Mouse (Mus musculus) cortical plate, adult 2 months (tissue): ENCODE measurements around the gene Klf5. TPM values are rescaled to one million over a fixed set of nuclear protein-coding genes. Genes with fewer than 3 reads are reported as not detected.

Experiments used
- H3K27ac ChIP-seq: fragments of 200-500 bp; 2 replicates; pipeline ENCODE4 v1.5.1; 2012; ENCODE audit warnings: low read length, control low read depth, inconsistent platforms; ENCODE audit not compliant: insufficient read depth
- H3K4me1 ChIP-seq: fragments of 200-500 bp; 2 replicates; pipeline ENCODE4 v1.6.1; 2011; ENCODE audit warnings: low read length; ENCODE audit not compliant: control insufficient read depth, insufficient read depth
- H3K4me3 ChIP-seq: fragments of 200-500 bp; 2 replicates; pipeline ENCODE4 v1.5.1; 2011; ENCODE audit warnings: mild to moderate bottlenecking, low read length, control low read depth; ENCODE audit not compliant: insufficient read depth
- CTCF ChIP-seq: fragments of 200-500 bp; IDR thresholded peaks from 2 replicates; pipeline ENCODE4 v1.5.1; 2011; ENCODE audit warnings: mild to moderate bottlenecking, control low read depth, low read length; ENCODE audit not compliant: insufficient read depth; ENCODE audit errors: extremely low read depth
- POLR2A ChIP-seq: fragments of 200-500 bp; IDR thresholded peaks from 2 replicates; pipeline ENCODE4 v1.6.1; 2011; ENCODE audit warnings: mild to moderate bottlenecking, low read length, control low read depth; ENCODE audit not compliant: insufficient read depth; ENCODE audit errors: extremely low read depth
- polyA plus RNA-seq: library from polyadenylated mRNA; depleted of rRNA; stranded (reverse); fragments of >200 nt; gene quantifications from 2 replicates; pipeline ENCODE4 v1.2.3, GENCODE M21; 2012

Gene Klf5
- polyA plus RNA-seq, 1 experiment, result 8.9 TPM

DNA sequence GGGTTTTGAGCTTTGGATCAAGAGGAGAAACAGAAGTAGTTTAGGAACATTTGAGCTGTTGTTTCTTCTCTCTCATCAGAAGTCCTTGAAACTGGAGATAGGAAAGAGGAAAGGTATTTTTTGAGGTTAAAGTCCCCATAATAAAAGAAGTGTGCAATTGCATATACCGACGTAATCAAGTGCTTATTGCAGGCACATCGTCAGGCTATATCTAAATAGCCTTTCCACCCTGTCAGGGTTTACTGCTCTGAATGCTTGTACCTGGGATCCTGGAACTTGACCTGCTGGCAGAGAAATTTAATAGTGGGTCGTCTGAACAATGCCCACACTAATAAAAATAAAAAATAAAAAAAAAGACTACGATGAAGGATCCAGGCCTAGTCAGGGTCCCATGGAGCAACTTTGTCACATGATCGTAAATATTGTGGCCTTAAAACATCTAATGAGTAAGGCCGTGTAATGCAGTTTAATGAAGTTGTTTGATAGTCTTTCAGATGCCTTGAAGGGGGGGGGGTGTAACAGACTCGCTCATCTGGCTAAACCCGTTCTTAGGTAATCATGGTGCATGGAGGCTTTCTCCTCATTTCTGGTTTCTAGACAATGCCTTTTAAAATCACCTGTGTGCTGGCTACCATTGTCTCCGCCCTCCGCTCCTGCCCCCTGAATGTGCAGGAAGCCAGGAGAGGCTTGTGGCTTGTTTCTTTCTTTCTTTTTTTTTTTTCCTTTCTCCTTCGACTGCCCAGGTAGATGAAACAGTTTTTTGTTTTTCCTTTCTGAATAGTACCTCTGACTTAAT lies 6.7 kb downstream of the Klf5 start:
- TF ChIP-seq CTCF, result no peak
- no peak for TF ChIP-seq POLR2A
- Histone ChIP-seq H3K4me1 (no peaks in the 10 kb centered on the region; the same call in 1 of the 2 replicates), H3K27ac (no peak overlapping the region), H3K4me3 (no peak overlapping the region)

DNA sequence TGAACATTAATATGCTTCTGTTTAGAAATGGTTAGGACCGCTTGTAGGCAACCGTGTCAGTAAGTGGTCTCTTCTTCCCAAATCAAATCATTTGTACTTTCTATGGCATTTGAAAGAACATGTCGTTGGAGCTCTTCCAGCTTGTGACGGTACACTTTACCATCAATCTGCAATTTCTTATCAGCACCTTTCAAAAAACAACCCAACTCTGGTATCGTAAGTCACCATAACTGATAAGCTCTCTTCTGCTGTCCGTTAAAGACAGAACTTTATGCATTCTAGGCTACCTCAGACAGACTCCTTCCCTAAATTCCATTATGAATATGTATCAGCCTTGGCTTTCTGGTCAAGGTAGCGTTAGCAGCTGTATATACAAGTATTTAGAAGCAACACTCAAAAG lies 7.9 kb downstream of the Klf5 start:
- no peaks in the 10 kb centered on the region; the same call in 1 of the 2 replicates for H3K4me1 ChIP-seq
- no peak overlapping the region for H3K4me3 ChIP-seq
- H3K27ac ChIP-seq, result no peak overlapping the region
- no peak for TF ChIP-seq CTCF
- no peak for TF ChIP-seq POLR2A

- Histone ChIP-seq H3K27ac (no peak overlapping the region), H3K4me3 (no peak overlapping the region), H3K4me1 (no peaks in the 10 kb centered on the region; the same call in 1 of the 2 replicates)
- TF ChIP-seq POLR2A (no peak), CTCF (no peak)
These were observed 11.1 kb downstream of the Klf5 start for GRCm38 (mm10) chr14:99309606-99310005.

DNA sequence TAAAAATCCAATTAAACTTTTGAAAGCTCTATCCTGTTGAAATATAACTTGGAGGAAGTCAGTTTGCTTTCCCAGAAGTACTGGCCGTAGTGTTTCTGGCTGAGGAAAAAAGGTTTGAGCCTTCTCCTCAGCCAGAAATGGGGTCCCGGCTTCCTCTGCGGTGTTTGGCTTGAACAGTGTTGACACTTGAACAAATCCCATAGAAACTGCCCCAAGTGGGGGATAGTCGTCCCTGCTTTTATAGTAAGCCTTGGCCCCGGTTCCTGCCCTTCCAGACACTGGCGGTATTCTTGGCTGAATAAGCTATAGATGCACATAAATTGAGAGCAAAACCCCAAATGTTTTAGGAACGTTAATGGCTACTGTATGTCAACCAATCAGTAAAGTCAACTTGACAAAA lies 11.9 kb downstream of the Klf5 start:
- Histone ChIP-seq H3K4me3 (no peak overlapping the region), H3K4me1 (no peaks in the 10 kb centered on the region; the same call in 1 of the 2 replicates), H3K27ac (no peak overlapping the region)
- TF ChIP-seq POLR2A (no peak), CTCF (no peak)

DNA sequence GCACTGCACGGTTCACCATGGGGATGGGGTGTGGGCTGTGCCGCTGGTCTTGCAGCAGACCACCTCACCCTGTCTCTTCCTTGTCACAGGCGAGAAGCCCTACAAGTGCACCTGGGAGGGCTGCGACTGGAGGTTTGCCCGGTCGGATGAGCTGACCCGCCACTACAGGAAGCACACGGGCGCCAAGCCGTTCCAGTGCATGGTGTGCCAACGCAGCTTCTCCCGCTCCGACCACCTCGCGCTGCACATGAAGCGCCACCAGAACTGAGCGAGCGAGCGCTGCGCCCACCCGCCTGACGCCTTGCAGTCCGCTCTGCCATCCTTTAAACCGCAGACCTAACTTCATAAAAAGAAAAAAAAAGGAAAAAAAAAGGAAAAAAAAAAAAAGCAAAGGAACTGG lies 14.6 kb downstream of the Klf5 start:
- Histone ChIP-seq H3K27ac (no peak overlapping the region), H3K4me3 (no peak overlapping the region), H3K4me1 (no peaks in the 10 kb centered on the region)
- TF ChIP-seq POLR2A (no peak), CTCF (no peak)

DNA sequence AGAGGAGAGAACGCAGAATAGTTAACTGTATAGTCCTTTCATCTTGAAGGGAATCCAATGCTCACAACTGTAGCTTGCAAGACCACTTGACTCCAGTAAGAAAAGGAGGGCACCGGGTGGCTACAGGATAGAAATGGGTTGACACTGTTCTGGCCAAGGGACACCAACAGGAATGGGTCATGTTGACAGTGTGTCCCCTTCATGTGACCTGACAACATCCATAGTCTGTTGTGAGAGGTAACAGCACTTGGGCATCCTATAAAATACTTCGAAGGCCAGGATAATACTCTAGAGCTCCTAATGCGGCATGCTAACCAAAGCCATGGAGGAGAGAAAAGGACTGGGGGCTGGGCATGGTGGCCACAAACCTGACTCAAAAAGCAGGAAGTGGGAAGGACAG lies 17.8 kb downstream of the Klf5 start:
- TF ChIP-seq CTCF, result no peak
- no peak for TF ChIP-seq POLR2A
- H3K27ac ChIP-seq, result no peak overlapping the region
- no peak overlapping the region for H3K4me3 ChIP-seq
- no peaks in the 10 kb centered on the region for H3K4me1 ChIP-seq

DNA sequence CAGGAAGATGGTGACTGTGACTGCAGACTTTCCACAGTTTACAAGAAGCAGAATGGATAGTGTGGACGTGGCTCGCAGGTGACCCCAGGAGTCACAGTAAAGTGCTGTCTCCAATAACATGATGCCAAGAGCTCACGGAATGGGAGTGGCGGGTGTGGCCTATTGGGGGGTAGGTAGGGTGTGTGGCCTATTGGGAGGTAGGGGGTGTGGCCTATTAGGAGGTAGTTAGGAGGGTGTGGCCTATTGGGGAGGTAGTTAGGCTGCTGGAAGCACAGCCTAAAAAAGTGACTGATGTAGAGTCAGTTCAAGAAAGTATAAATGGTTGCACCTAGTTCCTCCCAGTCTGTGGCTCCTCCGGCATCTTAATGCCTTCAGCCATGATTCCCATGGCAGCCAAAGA lies 22.2 kb downstream of the Klf5 start:
- no peak overlapping the region for H3K4me3 ChIP-seq
- H3K27ac ChIP-seq, result no peak overlapping the region
- no peaks in the 10 kb centered on the region for H3K4me1 ChIP-seq
- no peak for TF ChIP-seq POLR2A
- TF ChIP-seq CTCF, result no peak

DNA sequence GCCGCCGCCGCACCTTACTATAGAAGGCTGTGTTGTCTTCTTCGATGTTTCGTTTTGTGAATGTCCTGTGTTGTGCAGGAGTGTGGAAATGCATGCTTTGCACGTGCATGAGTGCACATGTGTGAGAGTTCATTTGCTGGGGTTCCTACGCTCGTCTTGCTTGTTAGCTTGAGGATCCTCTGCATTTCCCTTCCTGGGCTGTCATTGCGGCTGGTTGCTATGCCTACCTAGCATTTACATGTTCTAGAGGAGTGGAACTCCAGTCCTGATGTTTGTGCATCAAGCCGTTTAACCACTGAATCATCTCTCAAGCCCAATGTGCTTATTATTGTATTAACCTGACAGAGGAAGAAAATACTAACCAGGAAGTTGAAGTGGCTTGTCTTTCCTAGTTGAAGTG lies 24.9 kb downstream of the Klf5 start:
- Histone ChIP-seq H3K4me3 (no peak overlapping the region), H3K4me1 (no peaks in the 10 kb centered on the region), H3K27ac (no peak overlapping the region)
- TF ChIP-seq CTCF, result no peak

DNA sequence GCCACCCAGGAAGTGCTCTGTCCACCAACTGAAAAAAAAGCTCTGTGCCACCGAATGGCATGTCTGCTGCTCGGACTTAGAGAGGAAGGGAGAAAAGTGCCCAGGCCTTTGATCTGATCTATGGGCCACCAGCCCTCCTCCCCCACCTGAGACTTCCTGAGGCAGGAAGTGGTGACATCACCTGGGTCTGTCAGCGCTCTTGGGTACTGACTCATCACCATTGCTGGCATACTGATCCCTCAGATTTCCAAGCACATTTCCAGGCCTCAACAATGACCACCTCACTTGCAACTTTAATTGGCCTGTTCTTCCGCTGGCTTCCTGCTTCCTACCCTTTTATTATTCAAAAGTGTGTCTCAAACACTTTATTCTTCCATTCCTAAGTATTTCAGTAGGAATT lies 26.0 kb downstream of the Klf5 start:
- TF ChIP-seq CTCF (no peak), POLR2A (no peak)
- Histone ChIP-seq H3K4me3 (no peak overlapping the region), H3K27ac (no peak overlapping the region), H3K4me1 (no peaks in the 10 kb centered on the region)

DNA sequence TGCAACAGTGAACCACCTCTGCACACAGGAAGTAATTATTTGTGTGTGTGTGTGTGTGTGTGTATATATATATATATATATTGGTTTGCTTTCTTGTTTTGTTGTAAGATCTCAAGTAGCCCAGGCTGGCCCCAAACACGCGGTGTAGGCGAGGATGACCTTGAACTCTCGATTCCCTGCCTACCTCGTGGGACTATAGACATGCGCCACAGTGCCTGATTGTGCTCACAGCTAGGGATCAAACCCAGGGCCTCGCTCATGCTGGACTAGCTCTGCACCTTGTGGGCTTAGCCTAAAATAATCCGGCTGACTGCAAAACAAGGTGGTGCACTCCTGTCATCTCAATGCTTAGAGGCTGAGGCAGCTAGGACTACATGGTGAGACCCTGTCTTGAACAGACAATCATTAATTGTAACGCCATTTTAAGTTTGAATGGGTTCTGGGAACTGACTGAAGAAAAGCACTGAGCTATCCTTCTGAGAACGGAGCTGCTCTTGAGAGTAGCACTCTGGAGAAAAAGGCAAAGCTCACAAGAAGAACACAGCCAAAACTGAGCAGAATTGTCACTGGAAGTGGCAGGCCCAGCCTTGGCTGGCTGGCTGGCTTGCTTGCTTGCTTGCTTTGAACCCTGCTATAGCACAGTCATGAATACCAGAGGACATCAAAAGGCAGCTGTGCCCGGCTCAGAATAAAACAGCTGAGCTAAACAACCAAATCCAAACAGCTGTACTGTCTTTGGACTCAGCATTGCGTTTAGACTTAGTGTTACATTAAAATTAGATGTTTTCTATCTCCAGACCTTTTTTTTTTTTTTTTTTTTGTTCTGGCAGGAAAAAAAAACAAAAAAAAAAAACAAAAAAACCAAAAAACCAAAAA lies 27.3 kb downstream of the Klf5 start:
- Histone ChIP-seq H3K4me1 (no peaks in the 10 kb centered on the region), H3K27ac (no peak overlapping the region), H3K4me3 (no peak overlapping the region)
- TF ChIP-seq POLR2A (no peak), CTCF (no peak)

DNA sequence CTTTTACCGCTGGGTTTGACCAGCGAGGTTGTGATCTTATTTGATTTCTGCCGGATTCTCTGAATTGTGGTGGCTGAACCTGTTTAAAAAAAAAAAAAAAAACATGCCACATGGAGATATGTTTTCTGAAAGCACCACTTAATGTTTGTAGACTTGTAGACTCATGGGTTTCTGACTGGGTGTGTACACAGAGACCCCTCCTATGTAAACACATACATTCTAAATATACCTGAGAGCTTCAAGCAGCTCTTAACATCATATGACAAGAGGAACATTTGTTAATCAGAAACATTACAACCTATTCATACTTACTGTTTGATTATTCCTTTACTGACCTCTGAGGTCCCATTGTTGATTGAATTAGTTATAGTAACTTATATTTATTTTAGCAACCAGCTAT lies 38.1 kb downstream of the Klf5 start:
- peaks cover 2% of the 10 kb centered on the region; the same call in 1 of the 2 replicates for H3K4me1 ChIP-seq
- H3K27ac ChIP-seq, result no peak overlapping the region
- H3K4me3 ChIP-seq, result no peak overlapping the region
- TF ChIP-seq CTCF, result no peak
- TF ChIP-seq POLR2A, result no peak
